Mouse (Mus musculus) liver, embryonic 12.5 days (tissue): ENCODE measurements around the gene Mrpl28. TPM values are rescaled to one million over a fixed set of nuclear protein-coding genes. Genes with fewer than 3 reads are reported as not detected.
"Not testable (repeated sequence)": the region's sequence is repeated elsewhere in the genome, so short reads cannot be mapped to it uniquely, and the experiment has no call there.

Source experiments
- ATAC-seq: fragments of 200-750 bp; cut with Nextera tagmentation; 2 replicates; pipeline ENCODE4 v1.8.0; 2017; ENCODE audit warnings: moderate number of reproducible peaks, mild to moderate bottlenecking, moderate library complexity
- H3K27ac ChIP-seq: fragments of 300-500 bp; sonication (generic); 2 replicates; pipeline ENCODE4 v1.5.1; 2016; ENCODE audit warnings: mild to moderate bottlenecking
- H3K27me3 ChIP-seq: fragments of 300-500 bp; sonication (generic); replicated peaks from 2 replicates; pipeline ENCODE4 v1.6.1; 2016; ENCODE audit warnings: mild to moderate bottlenecking, moderate library complexity
- H3K36me3 ChIP-seq: fragments of 300-500 bp; sonication (generic); 2 replicates; pipeline ENCODE4 v1.6.1; 2016; ENCODE audit warnings: mild to moderate bottlenecking, moderate library complexity
- H3K4me1 ChIP-seq: fragments of 300-500 bp; sonication (generic); 2 replicates; pipeline ENCODE4 v1.6.1; 2016
- H3K4me2 ChIP-seq: fragments of 300-500 bp; sonication (generic); 2 replicates; pipeline ENCODE4 v1.6.1; 2016; ENCODE audit warnings: mild to moderate bottlenecking, moderate library complexity
- H3K4me3 ChIP-seq: fragments of 300-500 bp; sonication (generic); 2 replicates; pipeline ENCODE4 v1.5.1; 2016; ENCODE audit warnings: mild to moderate bottlenecking, moderate library complexity
- H3K9ac ChIP-seq: fragments of 300-500 bp; sonication (generic); 2 replicates; pipeline ENCODE4 v1.6.1; 2016; ENCODE audit warnings: mild to moderate bottlenecking, moderate library complexity
- H3K9me3 ChIP-seq: fragments of 300-500 bp; sonication (generic); replicated peaks from 2 replicates; pipeline ENCODE4 v1.6.1; 2016; ENCODE audit warnings: mild to moderate bottlenecking, moderate library complexity
- WGBS: fragments of 180-500 bp; shearing (Covaris S2); methylation state at CpG from one replicate; pipeline ENCODE4 v1.1.7; 2016; ENCODE audit not compliant: insufficient replicate concordance; 5-methylcytosine and 5-hydroxymethylcytosine counted together
- polyA plus RNA-seq: library from polyadenylated mRNA; unstranded; fragments of >200 nt; fragmentation: Nextera tagmentation; extraction: Ambion mirVana; gene quantifications from 2 replicates; pipeline ENCODE4 v1.2.1, GENCODE M21; 2016

The Mrpl28 gene
- 162 and 174 TPM in 2 replicates for polyA plus RNA-seq

DNA sequence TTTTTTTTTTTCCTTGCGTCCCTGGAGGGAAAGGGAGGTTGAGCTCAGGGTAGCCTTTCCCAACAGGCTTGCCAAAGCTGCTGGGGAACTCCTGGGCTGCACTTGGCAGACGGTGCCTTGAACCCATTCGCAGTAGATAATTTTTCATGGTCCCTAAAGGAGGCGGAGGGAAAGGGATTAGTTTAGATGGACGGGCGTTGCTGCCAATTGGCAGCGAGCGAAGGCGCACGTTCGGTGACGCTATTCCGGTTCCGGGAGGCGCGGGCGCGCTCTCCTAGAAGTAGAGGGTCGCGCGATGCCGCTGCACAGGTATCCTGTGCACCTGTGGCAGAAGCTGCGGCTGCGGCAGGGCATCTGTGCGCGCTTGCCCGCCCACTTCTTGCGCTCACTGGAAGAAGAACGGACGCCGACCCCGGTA is at the start of gene Mrpl28:
TSS of gene Mrpl28 (plus strand) at position 234 of the 418 bp plus-strand sequence.
- peaks cover 34% of the 10 kb centered on the region for H3K36me3 ChIP-seq

DNA sequence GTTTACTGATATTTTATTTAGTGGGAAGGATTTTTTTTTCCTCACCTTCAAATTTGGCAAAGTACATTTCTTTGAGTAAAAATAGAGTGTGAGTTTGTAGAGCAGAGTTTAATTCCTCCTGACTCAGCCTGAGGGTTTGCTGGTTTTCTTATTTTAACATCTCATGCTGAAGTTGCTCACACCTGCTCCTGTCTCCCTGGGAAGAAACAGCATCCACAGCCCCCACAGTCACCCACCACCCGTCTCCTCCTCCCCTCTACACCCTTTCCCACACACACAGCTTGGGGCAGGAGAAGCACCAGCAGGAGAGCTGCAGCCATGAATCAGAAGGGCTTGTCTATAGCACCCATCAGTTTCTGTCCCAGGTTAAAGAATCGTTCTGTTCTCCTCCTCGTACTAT is 48.1 kb upstream of the Mrpl28 start:
- no peak overlapping the region for H3K4me3 ChIP-seq

More for the DNA sequence above, at the start of gene Mrpl28:
- Histone ChIP-seq H3K4me2 (peak within 1 kb of the TSS; percentile 84), H3K9me3 (no peaks in the 10 kb centered on the region), H3K27ac (peak within 1 kb of the TSS; percentile 76), H3K4me3 (peak within 1 kb of the TSS; percentile 94), H3K9ac (peak within 1 kb of the TSS; percentile 83), H3K27me3 (peaks cover 15% of the 10 kb centered on the region), H3K4me1 (peaks cover 30% of the 10 kb centered on the region)
- peak; percentile 85 for ATAC-seq
- WGBS, result under 1% methylated on average over 32 of the region's 32 CpGs

DNA sequence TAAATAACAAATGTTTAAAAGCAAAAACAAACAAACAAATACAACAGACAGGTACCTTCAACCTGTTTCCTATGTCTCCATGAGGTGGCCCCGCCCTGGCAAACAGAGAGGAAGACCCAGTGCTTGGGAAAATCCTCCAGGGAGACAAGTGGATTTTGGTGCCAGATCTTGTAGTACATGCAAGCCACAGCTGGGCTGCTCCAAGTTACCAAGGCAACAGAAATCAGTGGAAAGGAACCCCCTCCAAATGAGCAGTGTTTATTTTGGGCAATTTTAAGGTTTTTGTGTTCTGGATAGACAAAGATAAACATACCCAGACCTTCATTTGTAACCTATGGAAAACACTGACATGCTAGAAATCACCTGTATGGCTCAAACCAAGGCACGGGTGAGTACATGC is 44.4 kb upstream of the Mrpl28 start:
- no peaks in the 10 kb centered on the region for H3K36me3 ChIP-seq
- no peak overlapping the region for H3K4me3 ChIP-seq
- no peak overlapping the region for H3K27ac ChIP-seq
- no peak overlapping the region for H3K9ac ChIP-seq
- no peak for ATAC-seq
- H3K9me3 ChIP-seq, result no peaks in the 10 kb centered on the region
- no peak overlapping the region for H3K4me2 ChIP-seq
- H3K4me1 ChIP-seq, result no peaks in the 10 kb centered on the region
- WGBS, result 71% methylated on average over 2 of the region's 2 CpGs
- peaks cover 17% of the 10 kb centered on the region for H3K27me3 ChIP-seq

More for the DNA sequence above, 48.1 kb upstream of the Mrpl28 start:
- Histone ChIP-seq H3K9ac (no peak overlapping the region), H3K27ac (no peak overlapping the region), H3K4me2 (no peak overlapping the region), H3K36me3 (no peaks in the 10 kb centered on the region), H3K4me1 (no peaks in the 10 kb centered on the region), H3K27me3 (peaks cover 46% of the 10 kb centered on the region), H3K9me3 (no peaks in the 10 kb centered on the region)
- 59% methylated on average over 3 of the region's 3 CpGs for WGBS
- no peak for ATAC-seq

DNA sequence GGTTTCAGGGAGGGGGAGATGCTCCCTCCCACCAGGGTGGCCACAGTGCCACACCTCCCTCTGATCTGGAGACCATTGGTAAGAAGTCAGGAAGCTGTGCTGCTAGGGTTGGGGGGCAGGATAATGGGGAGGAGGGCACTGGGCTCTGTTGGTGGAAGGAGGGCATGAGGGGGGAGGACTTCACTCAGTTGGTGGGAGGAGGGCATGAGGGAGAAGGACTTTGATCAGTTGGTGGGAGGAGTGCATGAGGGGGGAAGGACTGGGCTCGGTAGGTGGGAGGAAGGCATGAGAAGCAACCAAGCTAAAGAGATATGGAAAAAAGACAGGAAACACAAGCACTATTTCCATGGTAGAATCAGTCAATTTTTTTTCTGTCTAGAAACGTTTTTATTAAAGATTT is 42.4 kb upstream of the Mrpl28 start:
- Histone ChIP-seq H3K27me3 (peaks cover 6% of the 10 kb centered on the region), H3K9me3 (no peaks in the 10 kb centered on the region), H3K9ac (no peak overlapping the region), H3K4me1 (no peaks in the 10 kb centered on the region), H3K4me3 (no peak overlapping the region), H3K36me3 (0 out of 2 replicates have a peak, but pooled peaks cover under 1% of the 10 kb centered on the region), H3K27ac (no peak overlapping the region), H3K4me2 (no peak overlapping the region)
- ATAC-seq, result no peak
- WGBS, result 16% methylated on average over 2 of the region's 2 CpGs

DNA sequence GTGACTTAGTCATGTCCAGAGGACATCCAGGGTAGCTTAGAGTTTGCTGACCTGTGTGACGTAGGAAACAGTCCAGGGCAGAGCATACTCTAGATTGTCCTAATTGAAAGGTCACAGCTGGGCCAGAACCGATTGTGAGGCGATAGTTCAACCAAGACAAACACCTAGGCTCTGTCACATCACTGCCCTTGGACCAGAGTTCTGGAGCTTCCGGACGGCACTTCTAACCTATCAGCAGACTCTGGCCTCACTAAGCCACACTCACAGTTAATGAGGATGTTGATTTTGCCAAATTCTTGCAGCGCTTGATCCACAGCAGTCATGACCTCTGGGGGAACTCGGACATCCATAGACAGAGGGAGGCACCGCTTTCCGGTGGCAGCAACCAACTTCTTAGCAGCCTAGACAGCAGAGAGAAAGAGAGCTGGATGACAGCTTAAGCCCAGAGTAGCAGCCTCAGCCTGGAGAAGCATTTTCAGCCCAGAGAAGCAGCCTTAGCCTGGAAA is 36.2 kb upstream of the Mrpl28 start:
- WGBS, result 79% methylated on average over 9 of the region's 9 CpGs
- Histone ChIP-seq H3K36me3 (peaks cover 13% of the 10 kb centered on the region), H3K4me1 (peaks cover 12% of the 10 kb centered on the region), H3K9me3 (no peaks in the 10 kb centered on the region), H3K4me2 (no peak overlapping the region), H3K4me3 (no peak overlapping the region), H3K27ac (no peak overlapping the region), H3K9ac (no peak overlapping the region), H3K27me3 (no peaks in the 10 kb centered on the region; the same call in 1 of the 2 replicates)
- ATAC-seq, result no peak

DNA sequence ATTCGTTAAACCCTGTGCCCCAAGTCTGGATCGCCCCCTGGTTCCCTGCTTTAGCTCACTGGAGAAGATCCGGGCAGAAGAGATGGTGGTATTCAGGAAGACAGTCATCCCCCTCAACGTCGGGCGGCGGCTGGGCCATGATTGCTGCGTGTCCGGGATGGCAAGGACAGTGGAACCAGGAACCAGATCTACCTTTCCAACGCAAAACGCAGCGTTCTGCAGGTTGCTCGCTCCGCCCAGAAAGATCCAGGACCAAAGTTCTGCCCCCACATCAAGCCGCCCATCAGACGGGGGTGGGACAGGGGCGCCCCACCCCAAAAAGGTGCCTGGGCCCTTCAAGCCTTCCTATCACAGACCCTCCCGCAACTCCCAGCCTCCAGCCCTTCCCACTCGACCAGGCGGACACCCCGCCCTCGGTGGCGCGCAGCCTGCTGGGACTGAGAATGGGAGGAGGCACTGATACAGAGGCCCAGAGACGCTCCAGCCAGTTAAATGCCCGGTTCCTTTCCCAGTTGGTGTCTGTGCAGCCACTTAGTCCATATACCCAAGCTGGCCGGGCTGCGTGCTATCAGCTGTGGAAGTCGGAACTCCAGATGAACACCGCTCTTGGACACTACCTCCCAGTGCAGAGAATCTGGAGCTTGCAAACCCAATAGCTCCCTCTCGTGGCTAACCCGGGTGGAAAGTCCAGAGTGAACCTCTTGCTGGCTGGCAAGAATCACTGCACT is 33.2 kb upstream of the Mrpl28 start, which contains the start of gene Decr2:
TSS of gene Decr2 (minus strand) at position 433 of the 728 bp plus-strand sequence.
- WGBS, result 2% methylated on average over 32 of the region's 32 CpGs
- peak within 1 kb of the TSS; percentile 72 for H3K27ac ChIP-seq
- H3K4me2 ChIP-seq, result peak within 1 kb of the TSS; percentile 82
- peak within 1 kb of the TSS; percentile 62 for H3K9ac ChIP-seq
- peak within 1 kb of the TSS; percentile 65 for H3K4me3 ChIP-seq
- H3K4me1 ChIP-seq, result peaks cover 30% of the 10 kb centered on the region
- H3K36me3 ChIP-seq, result peaks cover 28% of the 10 kb centered on the region
- peak; percentile 85 for ATAC-seq
- no peaks in the 10 kb centered on the region for H3K9me3 ChIP-seq
- no peaks in the 10 kb centered on the region; the same call in 1 of the 2 replicates for H3K27me3 ChIP-seq

DNA sequence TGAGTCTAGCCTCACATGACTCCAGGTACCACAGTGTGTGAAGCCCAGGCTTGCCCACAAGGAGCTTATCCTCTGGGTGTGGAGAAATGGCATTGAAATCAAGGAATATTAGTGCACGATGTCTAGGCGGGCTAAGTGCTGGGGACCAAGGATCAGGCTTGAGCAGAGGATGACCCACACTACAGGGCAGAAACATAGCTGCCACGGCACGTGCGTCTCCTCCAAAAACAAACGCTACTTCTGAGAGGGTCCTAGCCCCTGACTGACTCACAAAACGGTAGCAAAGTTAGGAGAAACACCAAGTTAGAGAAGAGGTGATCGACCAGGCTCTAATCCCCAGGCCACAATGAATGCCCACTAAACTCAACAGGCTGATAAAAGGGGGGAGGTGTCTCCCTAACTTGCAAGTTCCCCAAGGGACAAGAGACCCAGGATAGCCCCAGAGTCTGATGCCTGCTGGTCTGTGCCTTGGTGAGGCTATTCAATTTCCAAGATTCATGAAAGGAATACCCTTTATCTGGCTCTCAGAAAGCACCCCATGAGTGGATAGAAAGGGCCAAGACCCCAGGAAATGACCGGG is 28.7 kb upstream of the Mrpl28 start:
- no peaks in the 10 kb centered on the region for H3K9me3 ChIP-seq
- H3K27me3 ChIP-seq, result no peaks in the 10 kb centered on the region
- peak overlapping the region; percentile 90 for H3K4me2 ChIP-seq
- peaks cover 23% of the 10 kb centered on the region for H3K36me3 ChIP-seq
- WGBS, result 23% methylated on average over 9 of the region's 9 CpGs
- H3K27ac ChIP-seq, result peak overlapping the region; percentile 75
- no peak for ATAC-seq
- H3K4me3 ChIP-seq, result peak overlapping the region; percentile 67
- H3K4me1 ChIP-seq, result peaks cover 37% of the 10 kb centered on the region
- peak overlapping the region; percentile 75 for H3K9ac ChIP-seq

DNA sequence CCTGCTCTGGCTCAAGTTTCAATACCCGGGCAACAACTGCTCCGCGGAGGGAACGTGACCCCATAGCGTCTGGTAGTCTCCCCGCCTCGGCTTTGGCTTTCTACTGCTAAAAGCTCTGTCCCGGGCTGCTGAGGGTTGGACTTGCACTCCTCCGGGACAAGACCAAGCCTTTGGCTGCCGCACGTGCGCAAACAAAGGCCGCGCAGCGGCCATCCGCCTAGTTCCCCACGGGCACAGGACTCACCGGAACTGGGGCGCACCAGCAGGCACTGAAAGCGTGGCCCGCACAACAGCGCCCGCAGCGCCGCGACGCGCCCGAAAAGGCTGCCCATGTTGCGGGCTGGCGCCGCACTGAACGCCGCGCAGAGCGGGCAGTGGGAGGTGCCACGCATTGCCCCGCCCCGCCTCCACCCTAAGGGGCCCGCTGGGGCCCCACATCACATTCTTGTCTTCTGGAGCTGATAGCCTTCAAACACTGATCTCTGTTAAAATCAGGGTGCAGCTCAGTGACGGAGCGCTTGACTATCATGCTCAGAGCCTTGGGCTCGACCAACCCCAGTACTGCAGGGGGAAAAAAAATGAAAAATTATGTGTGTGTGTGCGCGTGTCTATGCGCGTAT is 28.1 kb upstream of the Mrpl28 start, which contains the start of gene Nme4:
TSS of gene Nme4 (minus strand) at position 482 of the 620 bp plus-strand sequence.
- WGBS, result 2% methylated on average over 47 of the region's 47 CpGs

DNA sequence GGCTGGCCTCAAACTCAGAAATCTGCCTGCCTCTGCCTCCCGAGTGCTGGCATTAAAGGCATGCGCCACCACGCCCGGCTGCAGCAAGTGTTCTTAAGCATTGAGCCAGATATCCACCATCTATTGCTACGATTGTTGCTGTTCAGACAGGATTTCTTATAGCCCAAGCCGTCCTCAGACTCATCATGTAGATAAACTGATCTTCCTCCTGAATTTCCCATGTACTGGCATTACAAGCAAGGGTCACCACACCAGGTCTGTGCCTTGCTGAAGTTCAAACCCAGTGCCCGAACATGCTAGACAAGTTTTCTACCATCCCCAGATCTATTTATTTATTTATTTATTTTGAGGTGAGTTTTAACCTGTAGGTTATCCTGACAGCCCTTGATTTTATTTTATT is 24.8 kb upstream of the Mrpl28 start:
- ATAC-seq, result no peak
- no peak overlapping the region for H3K27ac ChIP-seq
- H3K27me3 ChIP-seq, result no peaks in the 10 kb centered on the region
- H3K4me1 ChIP-seq, result peaks cover 41% of the 10 kb centered on the region
- H3K36me3 ChIP-seq, result peaks cover 5% of the 10 kb centered on the region
- no peaks in the 10 kb centered on the region for H3K9me3 ChIP-seq
- H3K9ac ChIP-seq, result no peak overlapping the region
- no peak overlapping the region for H3K4me3 ChIP-seq
- H3K4me2 ChIP-seq, result no peak overlapping the region
- WGBS, result 72% methylated on average over 7 of the region's 7 CpGs

More for the DNA sequence above, 28.1 kb upstream of the Mrpl28 start, which contains the start of gene Nme4:
- Histone ChIP-seq H3K9me3 (no peaks in the 10 kb centered on the region), H3K9ac (peak within 1 kb of the TSS; percentile 75), H3K4me1 (peaks cover 31% of the 10 kb centered on the region), H3K36me3 (peaks cover 23% of the 10 kb centered on the region), H3K4me3 (peak within 1 kb of the TSS; percentile 67), H3K27me3 (no peaks in the 10 kb centered on the region), H3K27ac (peak within 1 kb of the TSS; percentile 75), H3K4me2 (peak within 1 kb of the TSS; percentile 90)
- peak; percentile 87 for ATAC-seq

DNA sequence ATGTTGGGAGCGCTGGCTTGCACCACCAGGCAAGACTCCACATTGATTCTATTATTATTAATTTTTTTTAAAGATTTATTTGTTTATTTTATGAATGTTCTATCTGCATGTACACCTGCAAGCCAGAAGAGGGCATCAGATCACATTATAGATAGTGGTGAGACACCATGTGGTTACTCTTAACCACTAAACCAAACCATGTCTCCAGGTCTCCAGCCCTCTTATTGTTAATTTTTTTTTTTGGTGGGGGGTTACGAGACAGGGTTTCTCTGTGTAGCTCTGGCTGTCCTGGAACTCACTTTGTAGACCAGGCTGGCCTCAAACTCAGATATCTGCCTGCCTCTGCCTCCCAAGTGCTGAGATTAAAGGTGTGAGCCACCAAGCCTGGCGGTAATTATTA is 24.0 kb upstream of the Mrpl28 start:
- H3K27me3 ChIP-seq, H3K36me3 ChIP-seq, H3K4me2 ChIP-seq, ATAC-seq, H3K4me3 ChIP-seq, H3K9me3 ChIP-seq, H3K9ac ChIP-seq, H3K27ac ChIP-seq: not testable (repeated sequence)
- H3K4me1 ChIP-seq, result peaks cover 32% of the 10 kb centered on the region
- WGBS, result 55% methylated on average over 3 of the region's 3 CpGs

DNA sequence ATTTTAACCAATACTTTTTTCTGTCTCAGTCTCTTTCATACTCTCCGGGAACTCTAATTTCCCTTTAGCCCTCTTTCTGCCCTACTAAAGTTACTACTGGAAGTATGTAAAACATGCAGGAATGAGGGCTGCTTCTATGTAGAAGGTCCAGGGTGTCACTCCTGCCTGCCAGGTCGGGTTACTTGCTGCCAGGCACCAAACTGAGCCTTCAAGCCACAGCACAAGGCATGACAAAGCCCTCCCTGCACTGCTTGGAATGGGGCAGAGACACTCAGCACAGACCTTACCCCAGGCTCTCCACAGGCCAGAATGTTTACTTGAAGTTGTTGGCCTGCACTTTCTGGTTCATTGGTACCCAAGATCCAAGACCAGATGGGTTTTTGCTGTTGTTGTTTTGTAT is 23.1 kb upstream of the Mrpl28 start:
- 45% methylated on average over 2 of the region's 2 CpGs for WGBS
- H3K36me3 ChIP-seq, result no peaks in the 10 kb centered on the region
- H3K9ac ChIP-seq, result no peak overlapping the region
- no peaks in the 10 kb centered on the region for H3K27me3 ChIP-seq
- no peak overlapping the region for H3K4me2 ChIP-seq
- ATAC-seq, result no peak
- H3K9me3 ChIP-seq, result no peaks in the 10 kb centered on the region
- no peak overlapping the region for H3K4me3 ChIP-seq
- H3K4me1 ChIP-seq, result peaks cover 25% of the 10 kb centered on the region
- H3K27ac ChIP-seq, result no peak overlapping the region

DNA sequence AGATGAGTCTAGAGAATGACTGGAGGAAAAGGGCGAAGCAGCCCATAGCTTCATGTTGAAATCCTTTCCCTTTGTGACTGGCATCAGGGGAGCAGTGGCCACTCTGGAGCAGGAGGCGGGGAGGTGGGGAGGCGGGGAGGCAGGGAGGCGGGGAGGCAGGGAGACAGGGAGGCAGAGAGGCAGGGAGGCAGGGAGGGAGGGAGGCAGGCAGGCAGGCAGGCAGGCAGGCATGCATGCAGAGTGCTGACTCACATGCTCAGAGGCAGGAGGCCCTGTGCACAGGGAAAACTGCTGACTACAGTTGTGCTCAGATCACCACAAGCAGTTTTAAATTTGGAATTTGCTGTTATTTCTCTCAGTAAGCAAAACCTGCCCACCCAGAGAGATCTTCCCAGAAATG is 21.8 kb upstream of the Mrpl28 start:
- Histone ChIP-seq H3K4me1 (peaks cover 18% of the 10 kb centered on the region), H3K27ac (no peak overlapping the region), H3K36me3 (no peaks in the 10 kb centered on the region), H3K4me3 (no peak overlapping the region), H3K9me3 (no peaks in the 10 kb centered on the region), H3K4me2 (no peak overlapping the region), H3K27me3 (no peaks in the 10 kb centered on the region), H3K9ac (no peak overlapping the region)
- 35% methylated on average over 4 of the region's 4 CpGs for WGBS
- peak; percentile 84 for ATAC-seq
